Mouse (Mus musculus): ENCODE results near the gene Rsph6a.

DNA sequence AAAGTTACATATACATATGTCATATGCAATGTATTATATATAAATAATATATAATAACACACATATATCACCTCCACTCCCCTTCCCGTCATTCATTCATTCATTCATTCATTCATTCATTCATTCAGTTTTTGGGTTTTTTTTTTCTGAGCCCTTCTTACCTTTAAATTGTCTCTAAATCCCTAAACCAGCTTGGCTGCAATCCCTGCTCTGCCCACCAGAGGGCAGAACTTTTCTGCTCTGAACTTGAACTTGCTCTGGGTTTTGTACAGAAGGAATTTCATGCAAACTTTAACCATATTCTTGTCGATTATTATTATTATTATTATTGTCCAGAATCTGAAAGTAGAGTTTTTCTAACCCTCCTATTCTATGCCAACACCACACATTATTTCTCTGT lies 14.2 kb downstream of the Rsph6a start:
- TF ChIP-seq POLR2A (IDR thresholded peaks at IDR 0.05; ENCODE audit: insufficient read depth, low read depth, low read length) (no peak), CTCF (IDR thresholded peaks at IDR 0.05; ENCODE audit: insufficient read depth, low read depth, low read length) (no peak)
